Mouse (Mus musculus) liver, embryonic 14.5 days (tissue): ENCODE measurements around the gene H2-M2.

Experiments
- CTCF ChIP-seq: IDR thresholded peaks from 2 replicates; pipeline ENCODE4 v1.5.1; 2016; ENCODE audit warnings: antibody characterized with exemption, low read depth, control low read depth
- EP300 ChIP-seq: IDR thresholded peaks from 2 replicates; pipeline ENCODE4 v1.6.1; 2016; ENCODE audit warnings: antibody characterized with exemption, low read depth

DNA sequence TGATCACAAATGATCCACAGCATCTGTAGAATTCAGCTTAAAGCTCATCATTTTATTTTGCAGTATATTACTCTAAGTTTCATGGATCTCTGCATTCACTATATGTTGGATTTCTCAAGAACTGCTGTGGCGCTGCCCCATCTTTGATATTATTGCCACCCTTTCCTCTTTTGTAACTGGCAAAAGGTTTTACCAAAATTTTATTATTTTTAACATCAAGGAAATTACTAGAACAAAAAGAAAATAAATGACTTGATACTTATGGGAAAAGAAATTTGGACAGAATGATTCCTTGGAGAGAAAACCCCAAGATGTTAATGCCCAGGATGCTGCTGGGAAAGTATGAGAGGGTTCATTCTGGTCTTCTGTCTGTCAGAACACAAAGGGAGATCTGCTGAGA is 24.7 kb downstream of the H2-M2 start, which contains the start of gene Olfr109:
- TF ChIP-seq CTCF (no peak), EP300 (no peak)
